Comparison of ENCODE assay signal across 25 mouse cellular contexts in the genomic region with DNA sequence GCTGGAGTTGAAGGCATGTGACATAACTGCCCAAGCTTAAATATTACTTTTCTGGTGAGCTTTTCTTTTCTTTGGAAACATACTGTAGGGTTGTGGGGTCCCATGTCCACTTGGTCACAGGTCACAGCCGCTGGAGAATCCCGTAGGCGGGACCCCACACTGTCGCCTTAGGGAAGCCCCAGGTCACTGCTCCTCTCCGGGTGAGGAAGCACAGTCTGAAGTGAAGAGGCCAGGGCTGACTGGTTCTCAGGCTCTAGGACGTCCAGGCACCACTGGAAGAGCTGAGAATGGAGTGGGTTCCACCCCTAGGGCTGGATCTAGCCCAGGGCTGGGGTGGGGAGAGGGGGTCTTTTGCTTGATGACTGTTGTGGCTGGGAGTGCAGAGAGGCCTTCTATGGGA. TPM values are rescaled to one million over a fixed set of nuclear protein-coding genes. Genes with fewer than 3 reads are reported as not detected.
A peak's percentile ranks its signal among the peaks of the same experiment; 100 is the strongest.
DNase-seq lines count a peak whose midpoint lies in the region; ATAC-seq and TF ChIP-seq lines count a peak whose summit lies in the region.
"Had no signal": no experiment of that assay in that cellular context is flagged by ENCODE, and none has a peak within 500 bp of the region (broad histone marks: within the 10 kb centered on the region; RNA-seq: fewer than 3 reads in every experiment).

No protein-coding gene starts in this region.

- ATAC-seq in liver, embryonic 12.5 days = no peak
- peak; percentile 88 for ATAC-seq in kidney, embryonic 16.5 days (ENCODE audit: low FRiP score, low TSS enrichment)
- ATAC-seq in midbrain, embryonic 11.5 days (ENCODE audit: low FRiP score) = no peak
- ATAC-seq: forebrain, embryonic 15.5 days; intestine, embryonic 16.5 days; midbrain, embryonic 13.5 days had no signal

- H3K4me3 ChIP-seq in liver, adult 2 months (ENCODE audit: insufficient read depth, low read depth, low read length) = no peak overlapping the region
- no peak overlapping the region for H3K4me3 ChIP-seq in liver, embryonic 12.5 days
- no peak overlapping the region for H3K4me3 ChIP-seq in kidney, embryonic 16.5 days (ENCODE audit: low read length)
- H3K4me3 ChIP-seq in midbrain, embryonic 11.5 days (ENCODE audit: low read depth, low read length) = no peak overlapping the region
- H3K4me3 ChIP-seq: forebrain, embryonic 10.5 days; forebrain, embryonic 15.5 days; hindbrain, embryonic 12.5 days; liver, embryonic 15.5 days; lung, embryonic 15.5 days; megakaryocyte, embryonic 14.5 days; midbrain, embryonic 13.5 days; neural tube, embryonic 13.5 days; stomach, embryonic 15.5 days had no signal

- no peak for TF ChIP-seq CTCF in liver, adult 2 months (IDR thresholded peaks at IDR 0.05; ENCODE audit: low read depth, low read length)

- H3K27ac ChIP-seq in liver, adult 2 months (replicated peaks; ENCODE audit: insufficient read depth, low read depth, low read length) = peak overlapping the region; percentile 67
- no peak overlapping the region for H3K27ac ChIP-seq in liver, embryonic 12.5 days
- no peak overlapping the region for H3K27ac ChIP-seq in kidney, embryonic 16.5 days (ENCODE audit: low read length)
- H3K27ac ChIP-seq in midbrain, embryonic 11.5 days (ENCODE audit: low read depth, low read length) = no peak overlapping the region
- H3K27ac ChIP-seq: forebrain, embryonic 10.5 days; forebrain, embryonic 15.5 days; hindbrain, embryonic 12.5 days; liver, embryonic 15.5 days; lung, embryonic 15.5 days; midbrain, embryonic 13.5 days; neural tube, embryonic 13.5 days; stomach, embryonic 15.5 days had no signal

- no peaks in the 10 kb centered on the region for H3K9me3 ChIP-seq in liver, embryonic 12.5 days (replicated peaks)
- H3K9me3 ChIP-seq in kidney, embryonic 16.5 days (ENCODE audit: low read length) = no peaks in the 10 kb centered on the region
- H3K9me3 ChIP-seq in midbrain, embryonic 11.5 days (ENCODE audit: control insufficient read depth, low read length) = no peaks in the 10 kb centered on the region
- H3K9me3 ChIP-seq: forebrain, embryonic 10.5 days; forebrain, embryonic 15.5 days; hindbrain, embryonic 12.5 days; liver, embryonic 15.5 days; lung, embryonic 15.5 days; megakaryocyte, embryonic 14.5 days; midbrain, embryonic 13.5 days; neural tube, embryonic 13.5 days; stomach, embryonic 15.5 days had no signal

- peaks cover 41% of the 10 kb centered on the region for H3K4me1 ChIP-seq in liver, adult 2 months (ENCODE audit: control insufficient read depth, insufficient read depth, low read length)
- H3K4me1 ChIP-seq in liver, embryonic 12.5 days = peaks cover 7% of the 10 kb centered on the region
- H3K4me1 ChIP-seq in kidney, embryonic 16.5 days (ENCODE audit: insufficient read depth, low read length) = 0 out of 2 replicates have a peak, but pooled peaks cover 1% of the 10 kb centered on the region
- no peaks in the 10 kb centered on the region for H3K4me1 ChIP-seq in midbrain, embryonic 11.5 days (ENCODE audit: control insufficient read depth, insufficient read depth, low read length)
- H3K4me1 ChIP-seq: forebrain, embryonic 10.5 days; forebrain, embryonic 15.5 days; hindbrain, embryonic 12.5 days; midbrain, embryonic 13.5 days; stomach, embryonic 15.5 days had no signal

- H3K4me2 ChIP-seq in liver, embryonic 12.5 days = no peak overlapping the region
- no peak overlapping the region for H3K4me2 ChIP-seq in kidney, embryonic 16.5 days (replicated peaks; ENCODE audit: low read depth, low read length)
- no peak overlapping the region for H3K4me2 ChIP-seq in midbrain, embryonic 11.5 days
- H3K4me2 ChIP-seq: forebrain, embryonic 15.5 days; hindbrain, embryonic 12.5 days; liver, embryonic 15.5 days; lung, embryonic 15.5 days; midbrain, embryonic 13.5 days; neural tube, embryonic 13.5 days; stomach, embryonic 15.5 days had no signal

- no peaks in the 10 kb centered on the region for H3K27me3 ChIP-seq in liver, adult 2 months (ENCODE audit: control insufficient read depth, insufficient read depth, low read length)
- H3K27me3 ChIP-seq in liver, embryonic 12.5 days (replicated peaks) = no peaks in the 10 kb centered on the region
- no peaks in the 10 kb centered on the region for H3K27me3 ChIP-seq in kidney, embryonic 16.5 days (ENCODE audit: insufficient read depth, low read length)
- H3K27me3 ChIP-seq in midbrain, embryonic 11.5 days (ENCODE audit: control insufficient read depth, insufficient read depth, low read length) = no peaks in the 10 kb centered on the region
- H3K27me3 ChIP-seq: forebrain, embryonic 15.5 days; hindbrain, embryonic 12.5 days; liver, embryonic 15.5 days; lung, embryonic 15.5 days; megakaryocyte, embryonic 14.5 days; midbrain, embryonic 13.5 days; neural tube, embryonic 13.5 days; stomach, embryonic 15.5 days had no signal

- 65% methylated on average over 6 of the region's 6 CpGs for WGBS in liver, adult 2 months
- 64% methylated on average over 6 of the region's 6 CpGs for WGBS in liver, embryonic 12.5 days (ENCODE audit: insufficient replicate concordance)
- WGBS in kidney, embryonic 16.5 days = 58% methylated on average over 6 of the region's 6 CpGs
- WGBS in midbrain, embryonic 11.5 days = 74% methylated on average over 6 of the region's 6 CpGs

- H3K79me2 ChIP-seq in liver, adult 2 months (ENCODE audit: control insufficient read depth, insufficient read depth, low read length) = peaks cover 32% of the 10 kb centered on the region; the same call in 1 of the 2 replicates

- no peak for TF ChIP-seq POLR2A in liver, adult 2 months (IDR thresholded peaks at IDR 0.05; ENCODE audit: extremely low read depth, insufficient read depth, low read length)

- H3K36me3 ChIP-seq in liver, adult 2 months (ENCODE audit: control insufficient read depth, insufficient read depth, low read length) = peaks cover 18% of the 10 kb centered on the region
- H3K36me3 ChIP-seq in liver, embryonic 12.5 days = peaks cover 8% of the 10 kb centered on the region; the same call in 1 of the 2 replicates
- H3K36me3 ChIP-seq in kidney, embryonic 16.5 days (ENCODE audit: insufficient read depth, low read length) = peaks cover 7% of the 10 kb centered on the region; the same call in 1 of the 2 replicates
- no peaks in the 10 kb centered on the region for H3K36me3 ChIP-seq in midbrain, embryonic 11.5 days (ENCODE audit: control insufficient read depth, insufficient read depth, low read length)
- H3K36me3 ChIP-seq: forebrain, embryonic 10.5 days had no signal

- DNase-seq in liver, adult 2 months (ENCODE audit: extremely low read depth, low read depth, low spot score) = no peak
- peak; percentile 44 to 60 for DNase-seq in kidney, adult 8-10 months
- peak; percentile 68 to 71 for DNase-seq in kidney, postnatal 36 days
- DNase-seq in spleen, postnatal 36 days (ENCODE audit: low spot score in 2 of 2) = no peak
- no peak for DNase-seq in midbrain, embryonic 11.5 days (ENCODE audit: low spot score, missing footprints)
- DNase-seq in thymus, postnatal 14 days = no peak
- DNase-seq: adrenal gland, postnatal 25 days; B cell, adult 2 months; cerebellum, adult 18-20 months; cerebellum, postnatal 10 days; heart, postnatal 36 days; left cerebral cortex, postnatal 4 days; lung, postnatal 36 days had no signal

- no peak overlapping the region for H3K9ac ChIP-seq in liver, adult 2 months (ENCODE audit: low read depth, low read length)
- H3K9ac ChIP-seq in liver, embryonic 12.5 days = no peak overlapping the region
- H3K9ac ChIP-seq in kidney, embryonic 16.5 days (replicated peaks; ENCODE audit: low read length) = no peak overlapping the region
- no peak overlapping the region for H3K9ac ChIP-seq in midbrain, embryonic 11.5 days (ENCODE audit: low read length)
- H3K9ac ChIP-seq: forebrain, embryonic 15.5 days; hindbrain, embryonic 12.5 days; liver, embryonic 15.5 days; lung, embryonic 15.5 days; midbrain, embryonic 13.5 days; neural tube, embryonic 13.5 days; stomach, embryonic 15.5 days had no signal

RNA-seq across cellular contexts. Expression of a gene that starts 11.6 kb away (rescaled TPM):
- 285 and 321 TPM in 2 replicates for total RNA-seq in liver, adult 2 months (2014; rRNA removed)
- polyA plus RNA-seq in liver, adult 2 months (2012; rRNA removed) = 101 and 143 TPM in 2 replicates
- polyA plus RNA-seq in liver, embryonic 12.5 days (2016; fragmentation: Nextera tagmentation; extraction: Ambion mirVana) = 47.9 and 49.4 TPM in 2 replicates
- 120 and 126 TPM in 2 replicates for polyA plus RNA-seq in kidney, embryonic 16.5 days (2015; fragmentation: Nextera tagmentation; extraction: Ambion mirVana)
- 52.7 and 53.2 TPM in 2 replicates for polyA plus RNA-seq in midbrain, embryonic 11.5 days (2014; fragmentation: Nextera tagmentation; extraction: Ambion mirVana)

Comparison
In these comparisons a context has a peak if more than half of its experiments do, and no peak if none do; other contexts are left out.
1. DNase-seq: peak in kidney, adult 8-10 months (2 of 2) and kidney, postnatal 36 days (2 of 2); none in liver, adult 2 months (single experiment), spleen, postnatal 36 days (0 of 2), midbrain, embryonic 11.5 days (single experiment) and thymus, postnatal 14 days (single experiment).